Mouse (Mus musculus) cerebellum, postnatal 10 days (tissue): ENCODE measurements at regions not wholly inside any gene's neighbourhood (a gene's known extent, or its start where the extent isn't known, plus 50 kb on each side); places are given as distances from the start of the nearest gene placed in this dataset.

Experiments used
- DNase-seq, 2 experiments: peaks; one replicate each; pipeline ENCODE4 v3.0.0; 2021; ENCODE audit warnings: mixed read lengths in 2 of 2

DNA sequence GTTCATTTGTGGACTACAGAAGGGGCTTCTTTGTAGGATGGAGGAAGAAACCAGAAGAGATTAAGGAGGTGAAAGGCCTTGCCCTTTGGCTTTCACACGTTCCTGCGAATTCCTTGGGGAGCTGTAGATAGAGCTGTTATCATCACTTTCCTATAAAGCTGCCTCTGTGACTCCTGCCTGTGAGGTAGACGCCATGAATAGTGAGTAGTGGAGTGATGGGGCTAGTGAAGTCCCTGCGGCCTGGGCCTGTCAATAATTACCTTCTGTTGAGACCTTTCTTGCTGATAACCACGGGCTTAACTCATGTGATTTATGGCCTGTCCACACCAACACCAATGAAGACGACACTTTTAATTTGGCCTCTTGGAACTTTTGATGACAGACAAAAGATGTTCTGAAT is 146.0 kb upstream of the Ednra start:
- no peak for DNase-seq

DNA sequence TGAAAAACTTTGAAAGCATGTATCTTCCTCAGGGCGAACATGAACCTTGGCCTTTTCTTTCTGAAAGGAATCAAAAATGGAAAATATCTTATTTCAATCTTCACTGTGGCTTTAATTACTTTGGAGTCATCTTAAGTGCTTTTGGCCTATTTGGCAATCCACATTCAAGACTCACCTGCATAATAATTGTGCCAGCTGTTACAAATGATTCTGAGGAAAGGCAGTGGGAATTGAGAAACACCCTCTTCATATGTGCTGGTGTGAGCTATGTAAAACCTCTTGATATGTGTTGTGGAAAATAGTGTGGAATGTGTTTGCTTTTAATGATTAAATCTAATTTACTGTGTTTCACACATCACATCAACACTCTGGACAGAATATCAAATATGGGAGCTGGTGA is 148.5 kb upstream of the Ednra start:
- no peak for DNase-seq

DNA sequence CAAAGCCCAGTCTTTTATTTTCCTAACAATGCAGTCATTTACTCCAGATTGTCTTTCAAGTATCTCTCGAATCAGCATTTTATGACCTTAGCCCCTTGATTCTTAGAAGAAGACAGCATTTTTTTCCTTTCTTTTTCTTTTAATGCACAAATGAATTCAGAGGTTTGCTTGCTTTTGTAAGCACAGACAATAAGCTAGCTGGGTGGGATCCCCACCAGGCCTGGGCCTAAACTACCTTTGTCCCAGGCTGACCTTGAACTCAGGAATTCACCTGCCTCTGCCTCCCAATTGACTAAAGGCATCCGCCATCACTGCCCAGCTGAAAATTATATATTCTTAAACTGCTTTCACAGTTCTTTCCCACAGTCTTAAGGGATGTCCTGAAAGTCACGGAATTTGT is 195.5 kb upstream of the Ednra start:
- no peak for DNase-seq

DNA sequence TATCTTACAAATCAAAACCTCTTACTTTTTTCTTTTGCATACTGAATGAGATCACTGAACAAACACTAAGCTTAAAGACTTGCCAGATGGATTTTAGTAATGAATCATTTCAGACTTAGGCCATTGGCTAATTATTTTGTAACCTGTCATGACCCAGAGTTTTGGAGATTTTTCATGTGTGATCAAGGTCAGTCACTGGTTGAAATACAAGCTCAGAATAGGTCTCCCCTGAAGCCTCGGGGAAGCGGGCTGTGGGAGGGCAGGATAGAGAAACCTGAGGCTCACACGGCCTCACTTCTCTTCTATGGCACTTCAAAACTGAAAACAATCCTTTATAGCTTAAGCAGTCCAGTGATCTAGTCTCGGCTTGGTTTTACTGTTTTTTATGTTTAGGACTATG is 197.6 kb upstream of the Ednra start:
- no peak for DNase-seq

DNA sequence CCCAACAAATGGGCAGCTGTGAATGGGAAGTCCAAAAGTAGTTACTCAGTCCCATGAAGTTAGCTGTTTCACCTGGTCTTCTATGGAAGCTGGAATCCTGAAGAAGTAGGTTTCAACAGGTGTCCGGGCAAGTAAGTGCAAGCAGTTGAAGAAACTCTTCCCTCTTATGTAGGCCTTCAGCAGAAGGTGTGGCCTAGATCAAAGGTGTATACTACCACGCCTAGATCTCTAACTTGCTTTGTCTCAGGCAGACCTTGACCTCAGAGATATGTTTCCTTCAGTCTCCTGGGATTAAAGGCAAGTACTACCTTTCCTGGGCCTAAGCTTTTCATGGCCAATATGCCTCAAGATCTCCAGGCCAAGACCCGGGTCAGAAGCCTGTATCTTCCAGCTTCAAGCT is 223.4 kb upstream of the Ednra start:
- DNase-seq: no peak

DNA sequence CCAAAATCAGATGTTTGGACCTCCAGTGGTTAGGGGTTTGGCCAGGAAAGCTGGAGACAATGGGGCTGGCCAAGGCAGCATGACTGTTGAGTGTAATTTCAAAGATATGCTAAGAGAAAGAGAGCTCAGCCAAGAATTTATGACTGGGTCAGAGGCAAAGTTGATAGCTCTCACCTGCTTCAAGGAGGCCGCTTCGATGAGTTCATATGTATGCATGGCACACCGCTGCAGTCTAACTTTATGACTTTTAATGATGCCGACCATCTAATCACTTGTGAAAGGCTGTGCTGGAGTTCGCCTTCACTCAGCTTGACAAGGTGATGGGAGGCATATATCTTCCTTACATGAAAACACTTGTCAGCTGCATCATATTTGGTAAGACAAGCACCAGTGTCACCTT is 225.4 kb upstream of the Ednra start:
- no peak for DNase-seq

DNA sequence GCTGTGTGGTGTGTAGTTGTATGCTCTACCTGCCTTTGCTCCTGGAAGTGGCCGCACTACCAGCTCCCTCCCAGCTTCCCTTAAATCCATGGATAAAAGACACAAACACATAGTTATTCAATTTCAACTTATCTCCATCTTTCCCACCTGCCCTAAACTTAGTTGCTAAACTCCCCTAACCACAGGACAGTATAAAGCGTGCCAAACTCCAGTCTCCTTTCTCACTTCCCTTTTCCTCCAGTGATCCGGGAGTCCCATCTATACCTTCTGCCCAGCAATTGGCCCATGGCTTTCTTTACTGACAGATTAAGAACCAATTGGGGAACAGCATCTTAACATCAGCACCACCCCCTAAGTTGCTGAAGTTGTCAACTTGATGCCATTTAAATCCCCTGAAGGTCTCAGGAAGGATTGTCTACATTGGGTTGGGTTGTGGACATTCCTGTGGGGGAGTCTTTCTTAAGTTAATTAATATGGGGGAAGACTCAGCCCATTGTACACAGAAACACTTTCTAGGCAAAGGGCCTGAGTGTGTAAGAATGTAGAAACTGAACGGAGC is 234.6 kb upstream of the Ednra start:
- DNase-seq: no peak

DNA sequence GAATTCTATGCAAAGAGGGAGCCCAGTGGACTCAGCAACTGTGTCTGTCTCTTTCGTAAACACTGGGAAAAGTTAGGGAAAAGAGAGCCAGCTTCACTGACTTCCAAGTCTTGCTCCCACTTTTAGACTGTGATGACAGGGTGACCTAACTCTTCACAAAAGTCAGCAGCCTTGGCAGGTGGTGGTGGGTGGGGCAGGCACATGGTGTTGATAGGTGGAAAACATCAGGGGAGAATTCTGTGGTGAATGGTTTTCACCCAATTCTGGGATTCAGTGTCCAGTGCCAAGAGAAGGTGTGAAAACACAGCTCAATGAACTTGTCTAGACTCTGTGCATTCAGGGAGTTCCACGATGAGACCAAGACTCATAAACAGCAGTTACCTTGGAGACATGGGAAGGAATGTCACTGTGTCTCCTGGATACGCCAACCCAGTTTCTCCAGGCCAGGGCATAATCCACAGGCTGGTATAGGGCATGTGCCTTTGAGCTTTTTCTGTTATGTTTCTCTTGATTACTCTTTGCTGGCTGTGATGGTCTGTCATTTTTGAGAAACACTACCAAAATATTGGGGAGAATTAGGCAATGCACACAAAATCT is 238.9 kb upstream of the Ednra start:
- no peak for DNase-seq

DNA sequence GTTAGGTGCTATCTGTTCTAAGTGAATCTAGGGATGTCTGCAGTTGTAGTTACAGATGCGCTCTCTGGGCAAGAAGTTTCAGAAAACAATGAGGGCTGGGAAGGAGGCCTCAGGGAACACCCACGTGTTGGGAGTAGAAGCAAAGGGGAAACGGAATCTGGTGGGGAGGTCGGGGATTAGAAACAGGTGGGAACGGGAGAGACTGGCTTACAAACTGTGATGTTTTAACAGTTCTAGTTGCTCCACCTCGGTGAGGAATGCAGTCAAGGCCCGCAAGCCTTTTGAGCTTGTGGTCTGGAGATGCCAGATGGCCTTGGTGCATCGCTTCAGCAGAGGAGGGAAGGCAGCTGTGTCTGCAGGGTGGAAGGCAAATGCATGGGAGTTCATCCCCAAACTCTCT is 242.7 kb upstream of the Ttc29 start:
- DNase-seq: no peak

DNA sequence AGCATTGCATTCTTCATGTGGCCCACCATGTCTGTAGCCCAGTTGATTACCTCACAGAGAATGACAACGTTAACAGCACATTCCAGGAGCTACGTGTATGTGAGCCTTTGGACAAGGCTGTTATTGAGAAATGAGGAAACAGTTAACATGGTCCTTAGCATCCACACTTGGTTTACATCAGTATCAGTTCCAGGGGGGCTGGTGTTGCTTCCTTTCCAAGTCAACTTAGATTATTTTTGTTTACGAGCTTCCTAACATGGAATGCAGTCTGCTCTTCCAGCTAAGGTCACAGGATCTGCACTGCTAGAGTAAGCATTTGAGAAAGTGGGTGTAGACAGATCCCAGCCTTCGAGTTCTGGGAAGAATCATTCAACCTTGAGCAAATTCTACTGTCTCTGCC is 239.4 kb upstream of the Ttc29 start:
- no peak for DNase-seq

DNA sequence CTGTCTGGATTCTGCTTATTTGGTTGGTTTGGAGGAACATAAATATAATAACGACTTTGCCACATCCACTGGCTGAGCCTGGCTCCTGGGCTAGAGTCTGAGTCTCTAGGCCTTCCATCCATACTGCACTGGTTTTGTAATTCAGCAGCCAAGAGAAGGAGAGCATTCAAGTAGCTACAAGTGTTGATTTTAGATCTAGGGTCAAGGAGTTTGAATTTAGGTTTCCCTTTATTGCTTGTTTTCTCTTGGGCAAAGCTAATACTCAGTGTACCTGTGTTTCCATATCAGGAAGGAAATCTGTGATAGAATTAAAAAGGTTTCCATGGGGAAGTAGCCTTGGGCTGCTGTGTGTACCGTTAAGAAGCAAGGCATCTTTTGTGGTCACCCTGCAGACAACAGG is 234.0 kb upstream of the Ttc29 start:
- no peak for DNase-seq

DNA sequence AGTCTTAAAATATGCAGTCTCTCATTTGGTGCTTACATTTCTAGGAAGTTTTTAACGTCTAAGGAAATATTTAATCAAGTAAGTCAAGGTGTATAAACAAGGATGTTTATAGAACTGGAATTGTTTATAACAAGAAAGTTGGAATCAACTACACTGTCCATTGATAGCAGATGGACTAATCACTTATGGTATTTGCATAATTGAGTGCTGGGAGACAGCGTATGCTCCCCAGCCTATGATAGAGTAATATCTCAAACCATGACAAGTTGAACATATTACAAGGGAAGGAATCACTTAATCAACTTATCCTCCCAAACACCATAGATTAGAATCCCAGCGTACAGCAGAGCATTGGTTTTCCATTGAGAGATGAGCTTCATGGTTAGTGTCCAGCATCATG is 232.4 kb upstream of the Ttc29 start:
- DNase-seq: no peak

DNA sequence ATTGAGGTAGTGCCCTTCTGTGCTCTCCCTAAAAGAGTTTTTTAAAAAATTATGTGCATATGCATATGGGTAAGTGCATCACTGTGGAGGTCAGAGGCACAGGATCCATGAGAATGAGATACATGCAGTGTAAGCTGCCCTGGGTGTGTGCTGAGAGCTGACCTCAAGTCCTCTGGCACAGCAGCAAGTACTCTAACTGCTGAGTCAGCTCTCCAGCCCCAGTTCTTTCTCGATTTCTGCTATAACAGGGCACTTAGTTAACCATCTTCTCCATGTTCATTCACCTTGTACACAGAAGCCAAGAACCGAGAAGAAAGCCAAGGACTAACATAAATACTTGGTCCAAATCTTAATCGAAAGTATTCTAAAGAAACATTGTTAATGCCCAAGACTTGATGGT is 231.1 kb upstream of the Ttc29 start:
- DNase-seq: no peak

DNA sequence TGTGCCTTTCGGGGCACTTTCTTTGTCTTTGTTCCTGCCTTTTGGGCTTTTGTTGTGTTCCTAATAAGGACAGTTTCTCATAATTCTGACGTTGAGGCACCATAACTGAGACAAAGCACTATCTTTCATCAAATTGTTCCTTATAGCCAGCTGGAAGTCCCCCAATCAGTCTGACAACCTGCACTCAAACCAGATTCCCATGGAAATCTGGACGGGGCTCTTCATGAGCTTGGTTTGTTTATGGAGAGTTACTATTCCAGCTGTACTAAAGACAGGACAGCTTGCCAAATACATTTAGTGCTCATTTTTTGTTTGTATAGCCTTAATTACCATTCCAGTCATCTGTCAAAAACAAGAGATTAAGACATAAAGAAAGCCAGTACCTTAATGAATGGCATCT is 229.6 kb upstream of the Ttc29 start:
- no peak for DNase-seq

DNA sequence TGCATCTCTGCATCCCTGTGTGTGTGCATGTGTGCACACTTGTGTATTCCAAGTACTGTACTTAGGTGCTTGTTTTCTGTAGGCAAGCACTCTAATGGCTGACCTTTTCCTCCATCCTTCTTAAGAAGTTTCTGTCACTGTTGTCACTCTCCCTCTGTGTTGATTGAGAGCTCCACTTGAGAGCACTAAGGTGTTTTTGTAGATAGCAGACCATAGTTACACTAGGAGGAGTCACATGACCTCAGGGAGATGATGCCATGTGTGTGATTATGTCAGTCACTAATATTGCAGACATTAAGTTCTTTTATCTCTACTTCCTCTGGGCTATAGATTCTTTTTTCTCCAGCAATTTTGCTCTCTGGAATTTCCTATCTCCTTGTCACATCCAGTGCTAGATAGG is 225.9 kb upstream of the Ttc29 start:
- no peak for DNase-seq

DNA sequence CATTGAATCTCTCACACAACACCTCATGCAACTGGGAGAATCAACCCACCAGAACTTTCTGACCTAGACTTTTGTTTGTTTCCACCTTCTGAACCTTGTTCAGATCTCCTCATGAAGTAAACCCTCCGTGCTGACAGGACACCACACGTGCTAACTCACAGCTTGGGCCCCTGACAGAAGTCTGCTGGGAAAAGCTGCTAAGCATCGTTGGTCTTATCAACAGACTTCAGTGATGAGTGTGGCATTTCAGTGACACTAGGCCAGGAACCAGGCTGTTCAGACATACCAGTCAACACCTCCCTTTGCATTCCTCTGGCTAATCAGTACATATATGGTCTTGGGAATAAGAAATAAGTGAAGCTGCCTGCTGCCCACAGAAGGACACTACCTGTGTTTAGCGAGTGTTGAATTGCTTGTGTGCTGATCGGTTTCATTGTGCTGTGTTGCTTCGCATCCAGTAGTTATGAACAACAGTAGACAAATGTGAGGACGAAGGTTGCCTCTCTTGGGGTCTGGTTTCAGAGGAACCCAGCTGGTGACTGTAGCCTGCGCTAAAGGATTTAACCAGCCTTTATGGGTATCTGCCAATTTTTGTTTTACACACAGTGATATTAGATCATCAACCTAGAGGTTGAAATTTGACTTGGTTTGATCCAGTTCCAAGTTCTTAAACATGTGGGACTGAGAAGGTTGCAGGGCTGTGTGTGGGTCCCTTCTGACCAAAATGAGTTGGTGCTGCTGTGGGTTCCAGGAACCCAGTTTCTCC is 224.6 kb upstream of the Ttc29 start:
- no peak for DNase-seq

DNA sequence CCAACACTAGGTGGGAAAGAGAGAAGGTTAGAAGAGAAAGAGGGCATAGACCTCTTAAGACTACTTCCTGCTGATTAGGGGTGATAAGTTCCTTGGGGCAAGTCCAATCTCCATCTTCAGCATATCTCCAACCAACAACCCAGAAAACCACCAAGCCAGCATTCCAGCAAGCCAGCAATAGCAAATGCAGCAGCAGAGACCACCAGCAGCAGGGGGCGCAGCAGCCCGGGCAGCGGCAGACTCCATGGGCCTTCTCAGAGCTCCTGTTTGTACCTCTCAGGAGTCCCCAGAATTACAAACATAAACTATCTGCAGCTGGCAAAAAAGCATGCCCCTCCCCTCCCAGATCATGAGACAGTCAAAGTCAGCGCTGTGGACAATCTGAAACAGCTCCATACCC is 222.0 kb upstream of the Ttc29 start:
- DNase-seq: peak in 1 of 2 experiments; percentile 8

DNA sequence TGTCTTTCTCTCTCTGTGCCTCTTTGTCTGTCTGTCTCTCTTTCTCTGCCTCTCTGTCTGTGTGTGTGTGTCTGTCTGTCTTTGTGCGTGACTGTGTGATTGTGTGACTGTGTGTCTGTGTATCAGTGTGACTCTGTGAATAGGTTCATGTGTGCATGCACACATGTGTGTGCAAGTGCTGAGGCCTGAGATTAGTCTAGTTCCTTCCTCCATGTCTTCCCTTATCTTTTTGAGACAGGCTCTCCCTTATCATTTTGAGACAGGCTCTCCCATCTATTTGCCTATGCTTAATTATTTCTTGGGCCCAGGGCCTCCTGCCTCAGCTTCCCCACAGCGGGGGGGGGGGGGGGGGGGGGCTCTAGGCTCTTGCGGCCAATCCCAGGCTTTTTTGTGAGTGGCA is 212.8 kb upstream of the Ttc29 start:
- DNase-seq: no peak

DNA sequence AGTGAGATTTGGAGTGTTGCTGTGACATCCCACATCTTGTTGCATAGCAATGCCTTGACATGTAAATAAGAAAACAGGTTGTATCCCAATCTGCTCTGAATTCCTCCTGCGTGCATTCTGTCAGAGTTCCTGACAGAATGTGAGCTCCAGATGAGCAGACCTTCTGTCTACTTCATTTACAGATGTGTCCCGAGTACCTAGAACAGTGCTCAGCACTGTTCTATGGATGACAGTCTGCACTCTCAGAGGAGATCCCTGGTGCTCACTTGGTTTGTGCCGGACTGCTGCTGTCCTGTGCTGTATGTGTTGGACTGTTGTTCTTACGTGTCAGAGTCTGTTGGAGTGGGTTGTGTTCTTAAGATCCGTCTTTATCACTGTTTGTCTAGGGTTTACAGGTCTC is 211.4 kb upstream of the Ttc29 start:
- DNase-seq: no peak

DNA sequence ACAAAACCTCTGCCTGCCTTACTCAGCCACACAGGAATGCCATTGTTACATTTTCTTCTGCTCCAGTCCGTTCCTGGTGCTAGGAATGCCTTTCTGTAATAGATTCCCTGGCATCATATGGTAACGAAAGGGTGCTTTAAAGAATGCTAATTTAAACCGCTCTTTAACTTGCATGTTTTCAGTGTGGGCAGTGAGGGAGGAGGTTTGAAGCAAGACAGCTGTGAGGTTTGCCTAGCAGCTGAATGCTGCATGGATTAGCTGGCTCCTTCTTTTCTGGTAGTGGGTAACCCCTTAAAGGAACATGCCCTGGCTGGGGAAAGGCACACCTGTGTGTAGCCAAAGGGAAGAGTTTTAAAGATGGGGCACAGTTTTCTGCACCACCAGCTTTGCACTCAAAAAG is 211.0 kb upstream of the Ttc29 start:
- no peak for DNase-seq

DNA sequence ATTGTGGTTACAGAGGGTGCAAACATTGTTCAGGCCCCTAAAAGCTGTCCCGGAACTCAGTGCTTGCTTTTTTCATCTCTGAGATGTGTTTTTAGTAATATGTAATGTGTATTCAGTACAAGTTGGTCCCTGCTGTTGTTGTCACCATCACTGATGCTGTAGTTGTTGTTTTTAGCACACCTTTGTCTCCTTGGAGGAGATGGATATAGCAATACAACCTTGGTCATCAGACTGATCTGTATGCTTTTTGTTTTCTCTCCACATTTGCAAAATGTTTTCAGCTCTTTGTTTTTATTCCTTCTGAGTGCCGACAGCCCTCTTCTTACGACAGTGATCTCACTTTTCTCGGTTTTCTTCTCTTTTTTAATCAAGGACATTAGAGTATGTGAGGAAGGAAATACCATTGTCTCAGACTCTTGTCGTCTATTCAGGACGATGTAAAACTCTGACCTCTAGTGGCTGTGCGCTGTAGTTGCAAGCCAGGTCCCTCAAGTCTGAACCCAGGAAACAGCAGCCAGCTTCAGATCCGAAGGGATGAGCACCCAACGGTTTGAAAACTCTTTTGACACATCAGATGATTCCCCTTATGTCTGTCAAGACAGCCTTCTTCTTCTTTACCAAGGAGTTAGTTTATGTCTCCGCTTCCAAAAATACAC is 209.1 kb upstream of the Ttc29 start:
- peak; percentile 76 to 82 for DNase-seq

DNA sequence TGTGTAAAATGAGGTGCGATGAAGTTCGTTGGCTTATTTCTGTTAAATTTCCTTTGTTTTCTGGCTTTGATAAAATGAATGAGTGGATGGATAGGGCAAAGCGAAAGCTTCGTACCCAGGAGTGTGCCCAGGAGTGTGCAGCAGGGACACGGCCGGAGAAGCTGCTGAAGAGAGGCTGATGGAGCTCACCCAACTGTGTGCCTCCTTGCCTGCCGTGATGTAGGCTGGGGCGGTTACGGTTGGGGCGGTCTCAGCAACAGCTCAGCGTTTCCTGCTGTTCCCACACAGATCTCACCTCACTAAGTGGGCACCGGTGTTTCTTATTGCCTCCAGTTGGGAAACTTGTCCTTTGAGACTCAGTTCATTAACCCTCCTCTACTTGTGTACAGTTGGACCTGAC is 208.2 kb upstream of the Ttc29 start:
- DNase-seq: peak in 1 of 2 experiments; percentile 4

DNA sequence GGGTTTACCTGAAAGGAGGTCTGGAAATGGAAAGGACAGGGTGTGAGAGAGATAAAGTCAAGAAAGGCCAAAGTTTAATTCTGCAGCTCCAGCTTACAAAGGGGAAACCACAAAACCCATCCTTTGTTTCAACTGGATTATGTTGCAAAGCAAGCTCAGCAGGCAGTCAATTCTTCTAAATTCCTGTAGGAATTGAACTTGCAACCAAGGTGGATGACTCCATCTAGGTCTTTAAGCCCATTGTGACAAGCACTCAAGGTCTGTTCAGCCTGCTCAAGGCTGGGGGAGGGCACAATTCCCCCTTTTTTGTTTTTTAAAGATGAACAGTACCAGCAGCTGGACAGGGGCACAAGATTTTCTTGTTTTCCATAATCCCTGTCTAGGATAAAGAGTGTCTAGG is 200.0 kb upstream of the Ttc29 start:
- DNase-seq: no peak
